Mouse (Mus musculus) mesoderm, embryonic 11.5 days (tissue): Measurements from ENCODE around the gene Maats1.

Source experiments
- DNase-seq: peaks from one replicate; pipeline ENCODE4 v3.0.0-alpha.2; 2012; ENCODE audit warnings: low read depth, low spot score

Maats1 gene

DNA sequence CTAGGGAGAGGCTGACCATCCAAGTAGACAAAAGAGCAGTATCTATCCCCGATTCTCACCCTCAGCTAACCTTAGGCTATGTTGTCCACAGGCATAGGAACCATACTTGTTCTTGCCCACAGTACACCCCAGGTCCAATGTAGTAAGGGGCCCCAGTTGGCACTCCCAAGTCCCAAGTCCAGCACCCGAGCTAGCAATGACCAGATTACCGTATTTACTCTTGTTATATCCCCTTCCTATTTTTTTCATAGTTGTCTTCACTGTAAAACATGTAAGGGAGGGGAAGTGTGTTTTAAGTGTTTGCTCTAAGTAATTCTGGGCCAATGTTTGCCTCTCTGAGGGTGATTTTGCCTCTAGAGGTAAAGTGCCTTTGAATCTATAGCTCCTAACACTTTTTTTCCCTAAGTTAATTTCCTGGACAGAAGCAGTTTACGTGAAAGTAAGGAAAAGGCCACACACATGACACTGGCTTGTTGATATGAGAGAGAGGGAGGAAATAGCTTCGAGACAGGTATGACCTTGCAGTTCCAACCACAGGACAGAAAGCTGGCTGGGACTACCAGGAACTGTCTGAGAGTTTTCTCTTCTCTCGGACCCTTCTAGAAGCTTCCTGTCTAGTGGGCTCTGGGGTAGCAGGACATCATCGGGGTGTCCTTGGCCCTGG lies 47.1 kb downstream of the Maats1 start, which contains the start of gene Nr1i2:
Gene Nr1i2 (minus strand): TSS at position 140 of the 664 bp plus-strand sequence.
- DNase-seq, result no peak

DNA sequence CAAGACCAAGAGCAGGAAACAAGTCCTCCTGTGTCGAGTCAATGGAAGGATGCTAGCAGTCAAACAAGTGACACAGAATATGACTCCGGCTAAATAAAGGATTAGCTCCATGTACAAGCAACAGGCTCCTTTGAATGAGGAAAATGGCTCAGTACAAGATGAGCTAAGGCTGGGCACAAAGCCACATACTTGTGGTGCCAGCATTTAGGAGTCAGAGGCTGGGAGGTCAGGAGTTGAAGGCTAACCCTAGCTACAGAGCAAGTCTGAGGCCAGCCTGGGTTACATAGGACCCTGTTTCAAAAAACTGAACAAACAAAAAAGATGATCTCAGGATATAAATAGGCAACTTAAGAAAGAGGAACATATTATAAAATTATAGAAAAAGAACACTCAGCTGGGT lies 51.8 kb downstream of the Maats1 start:
- no peak for DNase-seq

DNA sequence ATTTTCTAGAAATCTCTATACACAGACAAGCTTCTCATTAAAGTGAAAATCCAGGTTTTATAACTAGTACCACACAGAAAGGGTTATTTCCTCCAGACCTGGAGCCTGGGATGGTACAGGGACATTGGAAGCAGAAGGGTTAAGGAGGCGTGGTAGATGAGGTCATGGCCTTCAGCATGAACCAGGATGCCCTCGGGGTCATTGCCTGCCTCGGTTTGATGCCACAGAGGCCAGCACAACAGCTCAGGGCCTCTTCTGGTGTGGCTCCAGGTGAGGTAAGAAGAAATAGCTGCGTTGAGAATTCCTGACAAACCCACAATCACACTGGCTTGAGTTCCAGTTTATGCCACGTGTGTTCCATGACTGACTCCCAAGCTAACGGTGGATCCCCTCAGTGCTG lies 53.1 kb downstream of the Maats1 start:
- DNase-seq, result no peak

DNA sequence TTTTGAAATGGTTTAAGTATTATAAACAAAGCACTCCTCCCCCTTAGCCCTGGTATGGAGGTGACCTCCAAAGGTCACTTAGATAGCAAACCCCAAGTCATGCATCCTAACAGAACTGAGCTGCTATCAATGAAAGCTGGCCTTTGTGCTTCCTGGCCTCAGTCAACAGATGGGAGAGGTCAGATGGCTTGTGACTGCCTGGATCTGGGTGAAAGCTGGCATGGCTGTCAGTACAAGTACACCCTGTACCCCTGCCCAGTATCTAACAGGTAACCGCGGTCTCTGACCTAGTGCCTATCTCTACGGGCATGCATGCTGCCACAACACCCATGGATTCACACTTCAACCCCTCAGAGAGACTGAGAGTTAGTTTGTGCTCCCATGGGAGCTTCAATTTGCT lies 54.2 kb downstream of the Maats1 start:
- no peak for DNase-seq

GRCm38 (mm10) chr16:38287357-38287756 lies 54.6 kb downstream of the Maats1 start:
- DNase-seq, result no peak

DNA sequence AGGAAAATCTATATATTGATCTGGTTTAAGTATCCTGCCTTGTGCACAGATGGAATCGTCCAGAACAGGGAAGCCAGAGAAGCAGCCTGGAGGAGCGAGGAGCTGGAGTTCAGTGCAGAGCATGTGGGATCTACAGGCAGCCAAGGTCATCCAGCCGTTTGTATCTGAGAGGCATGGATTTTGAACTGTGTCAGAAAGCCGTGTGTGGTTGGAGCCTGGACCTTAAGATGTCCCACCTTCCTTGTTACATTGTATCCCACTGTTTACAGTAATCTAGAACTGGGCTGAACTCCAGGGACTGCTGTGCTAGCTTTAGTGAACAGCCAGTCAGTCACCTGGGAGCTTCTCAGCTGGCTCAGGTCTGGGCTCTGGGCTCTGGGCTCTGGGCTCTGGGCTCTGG lies 55.4 kb downstream of the Maats1 start:
- no peak for DNase-seq

DNA sequence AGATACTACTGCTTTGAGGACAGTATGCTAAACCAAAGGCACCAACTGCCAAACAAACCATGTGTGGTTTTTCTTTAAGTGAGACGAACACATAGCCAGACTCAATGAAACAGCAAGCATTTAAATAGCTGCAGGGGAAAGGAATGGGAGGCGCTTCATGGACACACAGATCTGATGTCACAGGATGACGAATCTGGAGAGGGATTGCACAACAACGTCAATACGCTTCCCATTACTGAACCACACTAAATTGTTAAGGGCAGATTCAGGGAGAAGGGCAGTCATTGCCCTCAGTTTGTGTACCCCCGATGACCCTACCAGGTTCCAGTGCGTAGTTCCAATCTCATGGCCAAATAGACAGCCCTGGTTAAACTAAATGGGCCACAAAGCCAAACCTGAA lies 56.1 kb downstream of the Maats1 start:
- DNase-seq, result no peak

DNA sequence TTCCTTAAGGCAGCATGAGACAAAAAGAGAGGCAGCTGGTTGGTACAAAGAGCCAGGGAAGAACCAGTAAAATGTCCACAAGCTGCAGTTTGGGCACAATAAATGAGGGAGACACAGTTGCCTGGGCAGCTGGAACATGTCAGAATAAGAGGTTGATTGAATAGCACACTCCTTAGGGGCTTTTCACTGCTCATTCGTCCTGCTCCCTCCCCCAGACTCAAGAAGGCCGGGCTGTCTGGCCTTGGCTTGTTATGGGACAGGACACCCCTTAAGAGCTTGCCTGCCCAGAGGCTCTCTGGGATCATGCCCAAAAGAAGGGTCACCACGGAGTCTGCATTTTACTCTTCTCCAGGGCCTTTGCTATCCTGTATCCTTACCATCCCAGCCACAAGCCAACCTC lies 58.6 kb downstream of the Maats1 start:
- no peak for DNase-seq

DNA sequence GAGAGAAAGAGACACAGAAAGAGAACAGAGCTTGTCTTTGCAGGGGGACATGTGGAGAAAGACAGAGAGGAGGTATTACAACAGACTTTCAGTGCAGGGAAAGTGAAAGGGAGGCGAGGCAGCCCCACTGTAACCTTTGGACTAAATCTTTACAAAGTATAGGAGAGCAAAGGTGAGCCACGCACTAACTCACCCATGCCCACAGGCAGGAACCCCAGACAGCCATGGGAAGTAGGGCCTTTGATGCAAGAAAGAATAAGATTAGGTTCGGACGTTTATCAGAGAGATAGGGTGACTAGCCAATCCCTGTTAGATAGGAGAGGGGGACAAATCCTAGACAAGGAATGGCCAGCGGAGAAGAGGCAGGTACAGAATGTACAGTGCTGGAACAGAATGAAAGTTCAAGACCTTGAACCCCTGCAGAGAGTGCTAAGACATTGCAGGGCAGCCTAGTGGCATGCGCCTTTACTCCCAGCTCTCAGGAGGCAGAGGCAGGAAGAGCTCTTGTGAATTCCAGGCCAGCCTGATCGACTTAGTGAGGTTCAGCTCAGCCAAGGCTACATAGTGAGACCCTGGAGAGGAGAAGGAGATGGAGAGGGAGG lies 59.3 kb downstream of the Maats1 start:
- no peak for DNase-seq

DNA sequence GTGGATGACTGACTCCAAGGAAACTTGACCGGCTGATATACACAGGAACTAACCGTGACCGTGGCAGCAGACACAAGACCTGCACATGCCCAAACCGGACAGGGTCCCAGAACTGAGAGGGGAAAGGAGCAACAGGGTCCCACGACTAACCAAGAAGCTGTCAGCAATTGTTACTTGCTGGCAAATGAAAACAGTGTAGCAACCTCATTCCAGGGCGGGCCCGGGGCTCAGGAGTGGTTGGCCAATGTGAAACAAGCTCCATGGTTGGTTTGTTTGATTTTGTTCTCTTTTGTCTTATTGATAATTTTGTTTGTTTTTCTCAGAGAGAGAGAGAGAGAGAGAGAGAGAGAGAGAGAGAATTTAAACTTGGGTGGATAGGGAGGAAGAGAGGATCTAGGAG lies 61.0 kb downstream of the Maats1 start:
- no peak for DNase-seq

GRCm38 (mm10) chr16:38279794-38280193 lies 62.1 kb downstream of the Maats1 start:
- no peak for DNase-seq

GRCm38 (mm10) chr16:38274737-38275136 lies 67.2 kb downstream of the Maats1 start:
- no peak for DNase-seq

DNA sequence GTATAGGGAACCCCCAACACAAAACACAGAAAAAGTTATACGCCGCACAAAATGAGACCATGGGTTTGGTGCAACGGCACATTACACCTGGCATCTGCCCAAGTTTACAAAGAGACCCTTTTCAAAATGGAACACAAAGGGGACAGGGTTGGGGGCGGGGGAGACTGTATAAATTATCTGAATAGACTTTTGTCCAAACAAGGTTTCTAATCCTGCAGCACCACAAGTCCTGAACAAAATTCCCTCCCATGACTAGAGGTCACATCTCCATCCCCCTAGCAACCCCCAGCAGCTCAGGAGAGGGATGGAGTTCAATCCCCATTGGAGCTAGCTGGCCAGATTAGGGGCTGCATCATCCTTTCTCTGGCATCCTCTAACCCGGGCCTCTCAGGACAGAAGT lies 69.5 kb downstream of the Maats1 start:
- no peak for DNase-seq

DNA sequence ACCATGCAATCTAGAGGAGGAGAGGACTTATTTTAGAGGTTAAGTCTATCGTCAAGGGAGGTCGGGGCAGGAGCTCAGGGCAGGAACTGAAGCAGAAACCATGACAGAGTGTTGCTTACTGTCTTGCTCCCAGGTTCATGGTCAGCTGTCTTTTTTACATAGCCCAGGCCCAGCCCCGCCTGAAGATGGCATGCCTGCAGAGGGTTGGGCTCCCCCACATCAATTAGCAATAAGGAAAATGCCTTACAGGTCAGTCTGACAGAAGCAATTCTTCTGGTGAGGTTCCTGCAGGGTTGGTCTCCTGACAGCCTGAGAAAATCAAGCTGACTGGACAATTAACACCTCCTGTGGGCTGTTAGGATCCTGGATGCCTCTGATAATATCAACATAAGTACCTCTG lies 70.3 kb downstream of the Maats1 start:
- DNase-seq, result no peak

DNA sequence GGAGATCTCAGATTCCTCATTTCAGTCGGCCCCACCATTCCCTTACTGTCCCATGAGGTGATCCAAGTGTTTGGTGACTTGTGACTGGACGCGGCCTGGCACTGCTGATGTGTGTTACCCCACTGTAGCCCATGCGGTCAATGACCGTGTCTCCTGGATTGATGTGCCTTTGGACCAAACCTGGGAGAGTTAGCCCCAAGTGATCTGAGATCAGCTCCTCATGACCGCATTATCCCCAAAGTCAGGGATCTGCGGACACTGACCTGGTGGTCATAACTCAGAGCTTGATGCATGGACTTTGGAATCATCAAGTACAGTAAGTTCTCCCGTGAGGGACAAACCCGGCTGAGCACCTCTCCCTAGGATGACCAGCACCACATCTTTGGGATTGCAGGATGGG lies 86.0 kb downstream of the Maats1 start:
- no peak for DNase-seq

DNA sequence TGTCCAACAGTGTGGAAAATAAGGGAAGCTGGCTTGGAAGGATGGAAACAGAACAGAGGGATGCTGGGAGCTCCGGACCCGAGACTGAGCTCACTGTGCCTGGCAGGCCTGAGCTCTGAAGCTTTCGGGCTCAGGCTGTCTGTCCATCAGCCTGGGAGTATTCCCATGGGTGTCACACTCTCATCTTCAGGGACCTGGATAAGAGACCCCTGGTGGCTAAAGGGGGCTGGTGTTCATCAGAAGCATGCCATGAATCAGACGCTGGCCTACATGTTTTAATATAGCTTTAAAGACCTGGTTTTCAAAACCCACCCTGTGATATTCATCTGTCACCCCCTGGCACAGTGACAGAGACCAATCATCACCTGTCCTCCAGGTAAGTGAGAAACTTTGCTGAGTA lies 86.8 kb downstream of the Maats1 start:
- no peak for DNase-seq

- DNase-seq, result no peak
Observed at GRCm38 (mm10) chr16:38254001-38254400, 87.9 kb downstream of the Maats1 start.

- DNase-seq, result no peak
Observed at GRCm38 (mm10) chr16:38250467-38250866, 91.5 kb downstream of the Maats1 start.

DNA sequence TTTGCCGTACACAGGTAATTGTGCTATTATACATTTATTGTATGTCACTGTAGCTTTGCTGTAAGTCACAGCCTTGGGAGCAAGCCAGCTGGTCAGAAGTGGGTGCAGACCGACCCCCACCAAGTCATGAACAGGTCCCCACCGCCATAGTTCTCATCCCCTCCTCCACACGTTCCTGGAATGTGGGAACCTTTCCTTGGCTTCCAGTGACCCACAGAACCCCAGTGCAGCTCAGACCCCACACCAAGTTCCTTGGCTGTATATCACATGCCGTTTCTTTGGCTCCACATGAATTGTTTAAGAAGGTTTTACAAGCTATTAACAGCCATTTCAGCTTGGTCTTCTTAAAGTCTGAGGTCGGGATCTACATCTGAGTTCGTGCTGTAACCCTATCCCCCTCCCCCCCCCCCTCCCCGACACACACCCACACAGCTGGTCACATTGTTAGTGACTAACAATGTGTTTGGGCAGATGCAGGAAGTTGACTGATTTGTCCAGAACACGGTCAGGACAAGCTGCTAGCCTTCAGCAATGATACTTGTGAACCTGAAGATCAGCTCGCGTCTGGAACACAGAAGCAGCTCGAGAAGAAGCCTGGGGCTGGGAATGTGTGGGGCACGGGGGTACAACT lies 93.5 kb downstream of the Maats1 start:
- peak; percentile 33 for DNase-seq
